Mouse (Mus musculus) urinary bladder, postnatal 4 days (tissue): ENCODE measurements at regions not wholly inside any gene's neighbourhood (a gene's known extent, or its start where the extent isn't known, plus 50 kb on each side); places are given as distances from the start of the nearest gene placed in this dataset.
"Not testable (repeated sequence)": the region's sequence is repeated elsewhere in the genome, so short reads cannot be mapped to it uniquely, and the experiment has no call there.

Experiments used
- DNase-seq, 2 experiments: peaks; one replicate each; pipeline ENCODE4 v3.0.0; 2021 to 2022; ENCODE audit warnings: low spot score in 2 of 2

DNA sequence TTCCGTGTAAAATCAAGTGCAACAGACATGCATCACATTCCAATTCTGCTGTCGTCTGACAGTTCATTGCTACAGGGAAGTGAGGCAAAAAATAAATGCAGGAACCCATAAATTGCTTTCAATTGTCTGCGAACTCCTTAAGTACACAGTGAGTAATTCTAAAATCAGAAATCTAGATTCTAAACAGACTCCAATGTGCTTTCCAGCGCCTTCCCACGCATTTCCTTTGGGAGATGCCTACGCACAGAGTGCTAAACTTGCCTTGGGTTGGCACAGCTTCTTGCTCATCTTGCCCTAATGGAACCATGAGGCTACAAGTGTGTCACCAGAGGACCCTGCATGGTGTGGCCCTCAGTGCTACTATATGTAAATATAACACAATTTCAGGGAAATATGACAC is 212.6 kb downstream of the Samd5 start:
- DNase-seq: no peak

DNA sequence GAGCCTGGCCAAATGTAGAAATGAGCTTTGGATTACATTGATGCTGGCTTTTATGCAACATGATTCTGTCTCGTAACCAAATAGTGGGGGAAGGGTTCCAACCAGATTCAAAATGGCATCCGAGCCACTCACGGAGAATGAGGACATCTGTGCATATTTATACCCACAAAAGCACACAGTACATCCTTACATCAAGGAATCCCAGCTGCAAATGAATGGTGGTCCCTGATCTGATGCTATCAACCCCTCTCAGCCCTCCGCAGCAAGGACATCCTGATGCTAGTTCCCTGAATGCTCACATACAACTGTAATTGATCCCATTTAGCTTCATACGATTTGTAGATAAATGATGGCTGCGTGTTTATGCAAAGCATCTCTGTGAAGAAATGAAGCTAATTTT is 215.9 kb downstream of the Samd5 start:
- no peak for DNase-seq

DNA sequence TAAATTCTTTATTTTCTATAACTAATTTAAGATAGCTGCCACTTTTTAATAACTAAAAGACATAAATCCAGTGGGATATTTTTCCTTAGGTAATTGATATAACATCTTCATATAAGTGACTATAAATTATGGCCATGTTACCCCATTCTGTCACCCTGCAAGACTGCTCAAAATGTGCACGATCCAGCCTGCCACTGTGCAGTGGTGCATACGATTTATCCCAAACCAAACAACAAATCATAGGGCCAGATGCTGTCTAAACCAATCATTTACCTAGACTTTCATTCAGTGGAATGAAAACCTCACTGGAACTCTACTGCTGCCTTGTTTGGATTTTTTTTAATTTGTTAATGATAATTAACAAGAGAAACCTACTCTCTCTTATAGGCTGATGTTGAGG is 216.5 kb downstream of the Samd5 start:
- DNase-seq: no peak

DNA sequence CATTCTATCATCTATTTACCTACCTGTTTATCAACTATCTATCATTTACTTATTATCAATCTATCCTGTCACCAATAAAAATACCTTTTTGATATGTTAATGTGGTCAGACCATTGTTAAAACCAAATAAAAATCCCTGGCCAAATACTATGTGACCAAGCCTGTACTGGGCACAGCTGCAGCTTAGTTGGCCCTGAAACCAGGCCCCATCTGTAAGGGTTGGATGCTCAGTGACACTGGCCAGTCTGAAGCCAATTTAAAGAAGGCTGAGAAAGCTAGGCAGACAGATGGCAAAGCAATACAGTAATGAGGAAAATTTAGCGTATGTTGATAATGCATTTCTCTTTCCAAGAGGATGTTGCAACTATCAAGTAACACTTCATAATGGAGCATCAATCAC is 217.8 kb downstream of the Samd5 start:
- no peak for DNase-seq

DNA sequence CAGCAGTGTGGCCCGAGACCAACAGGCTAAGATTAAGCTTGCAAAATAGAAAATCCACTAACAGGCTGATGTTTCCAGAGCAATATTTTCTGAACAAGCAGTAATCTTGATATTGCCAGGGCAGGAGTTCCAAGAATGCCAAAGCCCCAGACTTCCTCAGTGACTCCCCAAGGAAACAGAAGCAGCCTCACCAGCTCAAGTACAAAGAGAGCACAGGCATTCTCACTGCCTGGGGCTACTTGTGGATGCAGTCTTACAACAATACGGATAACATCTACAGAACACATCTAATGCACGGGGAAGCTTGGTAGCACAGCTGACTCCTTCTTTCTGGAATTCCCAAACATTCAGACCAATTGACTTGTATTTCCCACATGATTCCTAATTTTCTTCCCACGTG is 235.9 kb downstream of the Samd5 start:
- no peak for DNase-seq

DNA sequence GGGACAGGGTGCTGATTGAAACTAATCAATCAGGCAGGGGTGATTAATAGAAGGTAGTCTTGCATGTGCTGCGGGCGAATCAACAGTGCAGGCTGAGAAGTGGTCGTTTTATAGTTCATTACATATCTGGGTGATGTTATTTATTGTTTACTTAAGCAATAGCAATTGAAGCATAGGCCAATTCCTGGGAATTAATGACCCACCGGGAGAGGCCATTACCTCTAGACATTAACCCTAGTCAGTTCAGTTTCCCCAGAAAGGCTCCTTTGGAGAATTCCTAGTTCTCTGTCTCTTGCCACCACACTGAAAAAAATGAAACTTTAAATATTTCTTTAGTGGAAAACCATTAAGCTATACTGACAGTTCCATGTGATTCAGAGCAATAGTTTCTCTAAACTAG is 236.6 kb downstream of the Samd5 start:
- DNase-seq: no peak

DNA sequence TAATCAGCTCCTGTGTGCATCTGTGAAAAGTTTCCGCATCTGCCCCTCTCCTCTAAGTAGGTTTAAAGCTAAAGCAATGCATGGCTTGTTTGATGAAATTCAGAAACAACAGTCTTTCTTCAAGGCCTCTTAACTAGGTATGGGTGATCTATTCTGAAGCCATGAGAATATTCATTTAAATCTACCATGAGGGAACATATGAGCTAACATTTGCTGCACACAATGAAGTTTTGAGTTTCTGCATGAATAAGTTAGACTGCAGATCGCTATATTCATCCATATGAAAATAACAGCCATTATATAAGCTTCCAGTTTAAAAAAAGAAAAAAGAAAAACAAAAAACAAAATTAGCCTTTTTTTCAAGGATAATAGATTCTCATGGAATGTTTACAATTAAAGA is 245.9 kb downstream of the Samd5 start:
- no peak for DNase-seq

DNA sequence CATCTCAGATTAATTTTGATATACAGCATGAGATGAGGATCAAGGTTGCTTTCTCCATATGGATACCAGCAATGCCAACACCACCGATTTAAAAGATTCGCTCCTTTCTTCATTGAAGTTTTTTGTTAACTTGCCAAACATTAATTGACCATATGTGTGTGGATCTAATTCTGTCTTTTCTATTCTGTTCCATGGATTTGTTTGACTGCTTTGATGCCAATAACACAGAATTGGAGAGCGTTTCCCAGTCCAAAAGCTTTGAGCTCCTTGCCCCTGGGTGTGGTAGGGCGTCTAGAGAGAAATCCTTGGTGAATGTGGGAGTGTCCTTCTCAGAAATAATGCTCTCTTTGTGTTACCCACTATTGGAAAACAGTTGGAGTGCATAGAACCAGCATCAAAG is 254.3 kb downstream of the Samd5 start:
- no peak for DNase-seq

DNA sequence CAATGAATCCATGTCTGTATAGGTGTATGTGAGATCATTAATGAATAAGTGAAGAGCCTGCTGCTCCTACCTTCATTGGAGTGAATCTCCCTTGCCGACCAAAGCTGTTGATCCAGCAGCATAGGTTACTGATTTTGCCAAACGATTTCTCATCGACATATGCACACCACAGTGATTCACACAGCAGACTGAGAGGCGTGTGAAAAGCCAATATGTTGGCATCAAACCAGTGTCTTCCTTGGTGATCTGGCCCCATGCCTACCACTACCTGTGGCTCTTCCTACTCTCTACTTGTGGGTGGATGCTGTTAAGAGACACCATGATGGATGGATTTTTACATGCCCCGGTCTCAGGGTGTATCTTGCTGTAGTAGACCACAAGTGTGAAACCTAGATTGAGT is 258.3 kb downstream of the Samd5 start:
- DNase-seq: no peak

DNA sequence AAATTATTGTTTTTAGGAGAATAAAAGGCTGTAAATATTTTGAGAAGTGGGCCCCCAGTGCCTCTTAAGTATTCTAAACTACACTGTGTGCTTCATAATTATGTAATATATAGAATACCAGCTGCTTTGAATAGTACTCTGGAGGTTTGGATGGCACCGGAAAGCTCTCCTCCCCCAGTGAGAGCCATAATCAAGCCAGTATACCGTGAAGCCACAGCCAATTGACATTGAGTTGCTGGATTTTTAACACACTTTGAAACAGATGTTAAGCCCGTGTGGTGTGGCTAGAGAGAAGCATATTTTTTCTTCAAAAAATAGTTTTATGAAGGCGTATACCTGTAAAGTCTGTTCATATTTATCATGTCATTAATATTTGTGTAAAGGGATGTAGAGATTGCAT is 268.9 kb downstream of the Samd5 start:
- DNase-seq: no peak

DNA sequence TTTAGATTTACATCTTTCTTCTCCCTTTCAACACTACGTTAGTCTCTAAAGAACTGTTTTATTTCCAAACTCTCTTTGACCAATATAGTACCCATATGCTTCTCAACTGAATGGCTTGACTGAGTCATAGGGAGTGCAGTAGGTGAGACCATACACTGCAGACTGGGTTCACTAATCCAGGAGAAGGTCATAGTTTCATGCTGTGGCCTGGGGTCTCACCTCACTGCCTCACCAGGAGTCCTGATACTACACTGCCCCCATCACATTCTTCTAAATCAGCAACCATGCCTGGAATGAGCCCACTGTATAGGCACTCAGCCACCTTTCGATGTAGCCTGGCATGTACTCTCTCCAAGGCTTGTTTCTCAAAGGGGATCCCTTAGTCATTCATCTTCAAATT is 269.6 kb downstream of the Samd5 start:
- no peak for DNase-seq

DNA sequence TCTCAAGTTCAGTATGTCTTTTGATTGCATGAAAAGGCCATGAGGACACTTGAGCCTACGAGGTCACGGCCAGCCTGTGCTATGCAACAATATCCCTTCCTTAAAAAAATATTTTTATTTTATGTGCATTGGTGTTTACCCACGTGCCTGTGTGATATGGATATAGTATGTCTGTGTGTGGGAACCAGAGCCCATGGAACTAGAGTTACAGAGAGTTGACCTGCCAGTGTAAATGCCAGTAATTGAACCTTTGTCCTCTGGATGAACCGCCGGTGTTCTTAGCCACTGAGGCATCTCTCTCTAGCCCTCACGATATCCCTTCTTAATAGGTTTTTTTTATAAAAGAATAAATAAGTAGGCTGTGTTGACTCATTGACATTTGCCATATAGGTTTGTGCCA is 270.0 kb downstream of the Samd5 start:
- no peak for DNase-seq

DNA sequence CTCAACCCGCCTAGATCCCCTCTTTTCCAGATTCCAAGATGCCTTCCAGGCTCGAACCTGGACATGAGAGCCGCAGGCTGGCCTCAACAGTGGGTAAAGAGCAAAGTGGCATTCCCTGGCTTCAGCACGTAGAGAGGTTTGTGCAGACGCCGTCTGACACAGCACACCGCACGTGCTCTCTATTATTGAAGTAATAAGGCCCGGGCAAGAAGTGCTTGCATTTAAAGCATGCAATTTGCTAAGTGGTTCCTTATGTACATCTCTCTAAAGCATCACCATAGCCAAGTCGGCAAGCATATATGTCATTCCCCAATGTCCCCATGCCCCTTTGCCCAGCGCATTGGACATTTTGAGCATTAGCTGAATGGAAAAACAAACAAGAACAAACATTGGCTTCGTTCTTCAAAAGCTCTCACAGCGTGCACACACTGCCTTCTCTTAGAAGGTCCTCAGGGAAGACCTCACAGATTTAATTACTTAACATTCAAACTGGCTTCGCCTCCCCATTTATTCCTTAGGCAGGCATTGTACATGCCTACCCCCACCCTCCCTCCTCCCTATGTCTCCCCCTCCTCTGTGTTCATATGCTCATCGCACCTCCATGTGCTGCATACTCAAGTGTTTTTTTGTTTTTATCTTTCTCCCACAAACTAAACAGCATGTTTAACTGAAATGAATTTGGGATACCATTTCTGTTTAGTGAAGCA is 273.9 kb downstream of the Samd5 start:
- no peak for DNase-seq

DNA sequence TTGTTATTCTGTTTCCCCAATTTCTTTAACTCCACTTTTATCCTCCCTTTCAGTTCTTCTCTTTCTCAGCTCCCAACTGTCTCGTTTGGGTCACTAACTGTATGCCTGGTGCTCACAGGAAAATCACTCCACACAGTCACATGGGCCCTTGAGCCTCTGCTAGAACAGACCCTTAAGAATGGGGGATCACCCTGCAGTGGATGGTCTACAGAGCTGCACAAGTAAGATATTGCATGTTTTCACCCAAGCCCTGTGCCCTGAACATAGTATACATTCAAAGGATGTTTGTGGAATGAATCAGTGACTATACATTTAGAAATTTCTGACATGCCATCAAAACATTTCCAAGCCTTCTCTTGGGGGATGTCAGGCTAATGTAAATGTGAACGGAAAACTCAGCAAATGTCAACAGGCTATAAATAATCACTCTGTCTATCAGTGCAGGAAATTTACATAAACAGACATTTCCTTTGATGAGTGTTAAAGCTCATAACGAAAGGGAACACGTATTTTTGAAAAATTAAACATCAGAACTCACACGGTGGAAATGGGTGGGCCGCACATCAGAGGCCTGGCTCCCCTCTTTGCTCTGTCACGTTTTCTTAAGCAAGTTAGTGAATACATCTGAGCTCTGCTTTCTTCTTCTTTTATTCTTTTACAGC is 297.4 kb downstream of the Samd5 start:
- DNase-seq: no peak

DNA sequence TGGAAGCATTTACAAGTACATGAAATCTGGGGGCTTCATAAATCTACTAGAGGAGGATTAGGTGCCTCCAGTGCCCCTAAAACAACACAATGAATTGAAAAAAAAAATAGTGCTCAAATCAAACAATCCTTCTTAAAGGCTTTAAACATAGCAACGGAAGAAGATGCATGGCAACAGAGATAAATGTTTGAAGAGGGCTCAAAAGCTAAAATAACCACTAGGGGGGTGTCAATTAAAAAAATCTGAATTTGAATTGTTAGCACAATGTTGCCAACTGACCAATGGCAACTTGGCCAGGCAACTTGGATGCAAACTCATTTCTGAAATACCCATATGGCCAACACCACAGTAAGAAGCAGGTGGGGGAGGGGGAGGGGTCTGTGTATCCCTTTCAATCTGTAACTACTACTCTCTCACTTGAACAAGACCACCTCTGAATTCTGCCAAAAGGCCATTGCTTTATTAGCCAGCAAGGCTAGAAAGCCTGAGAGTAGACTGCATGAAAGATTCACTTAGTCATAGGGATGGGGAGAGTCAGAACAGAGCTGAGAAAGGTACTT is 312.6 kb downstream of the Samd5 start:
- DNase-seq: no peak

DNA sequence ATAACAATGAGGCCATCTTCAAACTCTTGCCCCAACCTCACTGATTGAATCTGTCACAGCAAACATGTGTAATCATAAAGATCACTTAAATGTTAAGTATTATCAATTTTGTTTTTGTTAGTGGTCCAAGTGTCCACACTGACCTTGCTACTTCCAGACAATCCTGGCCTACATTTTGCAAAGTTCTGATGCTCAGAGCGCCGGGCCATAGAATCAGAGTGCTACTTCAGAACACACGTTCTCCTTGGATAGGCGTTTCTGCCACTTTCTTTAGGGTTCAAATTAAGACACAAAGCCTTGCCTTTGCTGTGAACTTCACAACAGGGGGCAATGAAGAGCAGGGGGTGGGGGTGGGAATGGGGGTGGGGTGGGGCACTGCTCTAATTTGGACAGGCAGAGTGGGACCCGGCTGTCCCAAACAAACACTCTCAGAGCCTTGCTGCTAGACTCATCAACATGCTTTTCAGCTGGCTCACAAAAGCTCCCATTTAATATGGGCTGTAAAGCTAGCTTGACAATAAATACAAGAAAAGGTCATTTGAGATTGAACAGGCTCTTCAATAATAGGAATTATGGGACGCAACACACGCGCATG is 336.7 kb downstream of the Samd5 start:
- no peak for DNase-seq

DNA sequence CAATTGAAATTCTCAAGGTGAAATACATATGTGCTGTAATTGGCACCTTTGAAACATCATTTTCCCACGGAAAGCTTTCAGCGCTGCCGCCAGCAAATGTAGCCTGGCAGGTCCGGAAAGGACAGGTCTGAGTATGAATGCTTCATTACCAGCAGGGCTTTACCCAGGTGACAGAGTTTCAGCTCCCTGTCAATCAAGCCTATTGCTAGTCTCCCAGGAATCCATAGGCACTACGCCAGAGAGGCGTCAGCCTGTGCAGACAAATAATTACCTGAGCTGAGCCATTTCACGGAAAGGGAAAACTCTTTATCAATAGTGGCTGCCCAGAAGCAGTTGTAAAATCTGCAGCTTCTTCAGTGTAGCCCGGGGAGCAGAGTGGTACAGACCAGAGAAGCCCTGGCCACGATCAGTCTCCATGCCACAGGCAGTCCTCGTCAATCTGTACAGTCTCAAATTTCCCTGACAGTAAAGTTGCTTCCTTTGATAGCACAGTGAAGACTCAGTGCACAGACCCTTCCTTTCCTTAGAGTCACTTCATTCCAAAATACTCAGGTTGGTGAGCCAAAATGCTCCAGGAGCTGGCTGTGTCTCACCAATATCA is 340.7 kb downstream of the Samd5 start:
- DNase-seq: no peak

DNA sequence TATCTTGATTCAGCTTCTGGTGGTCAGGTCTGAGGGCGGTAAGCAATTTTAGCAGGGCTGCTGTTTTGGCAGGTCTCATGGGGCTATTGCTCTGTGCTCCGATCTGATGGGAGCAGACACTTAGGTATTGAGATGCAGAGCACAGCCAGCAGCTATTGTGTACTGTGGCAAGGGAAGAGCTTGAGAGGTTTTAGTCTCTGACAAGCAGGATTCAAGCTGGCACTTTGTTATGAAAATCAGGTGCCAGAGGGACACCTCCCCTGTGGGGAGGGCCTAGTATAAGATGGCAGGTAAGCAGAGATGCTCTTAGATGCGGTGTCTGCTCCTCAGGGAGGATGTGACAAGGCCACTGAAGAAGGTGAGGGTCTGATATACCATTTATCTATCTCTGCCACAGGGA is 343.3 kb downstream of the Samd5 start:
- no peak for DNase-seq

DNA sequence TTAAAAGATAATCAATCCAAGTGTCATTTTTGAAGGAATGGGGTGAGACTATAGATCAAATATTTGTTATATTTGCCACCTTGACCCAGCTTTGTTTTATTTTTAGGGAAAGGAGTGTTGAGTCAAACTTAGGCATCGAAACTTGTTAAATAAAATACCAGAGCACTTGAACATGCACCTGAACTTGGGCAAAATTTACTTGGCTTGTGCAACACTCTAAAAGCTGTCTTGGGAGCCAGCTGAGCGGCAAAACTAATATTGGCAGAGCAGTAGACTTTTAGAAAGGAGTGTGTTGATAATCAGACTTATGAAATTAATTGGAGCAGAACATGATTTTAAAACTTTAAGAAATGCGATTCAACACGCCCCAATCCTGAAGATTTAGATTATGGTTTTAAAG is 346.7 kb downstream of the Samd5 start:
- no peak for DNase-seq

DNA sequence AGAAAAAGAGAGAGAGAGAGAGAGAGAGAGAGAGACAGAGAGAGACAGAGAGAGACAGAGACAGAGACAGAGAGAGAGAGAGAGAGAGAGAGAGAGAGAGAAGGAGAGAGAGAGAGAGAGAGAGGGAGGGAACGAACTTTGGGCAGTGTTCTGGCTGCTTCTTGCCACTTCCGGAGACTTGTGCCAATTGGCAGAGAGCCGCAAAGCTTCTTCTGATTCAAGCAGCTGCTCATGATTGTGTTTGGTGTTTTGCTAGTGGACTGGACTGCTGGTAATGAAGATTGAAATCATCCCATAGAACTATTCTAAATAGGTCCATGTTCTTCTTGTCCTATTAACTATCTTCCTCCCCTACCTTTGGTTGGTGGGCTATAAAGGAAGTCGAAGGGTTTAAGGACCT is 347.1 kb downstream of the Samd5 start:
- not testable (repeated sequence) for DNase-seq

DNA sequence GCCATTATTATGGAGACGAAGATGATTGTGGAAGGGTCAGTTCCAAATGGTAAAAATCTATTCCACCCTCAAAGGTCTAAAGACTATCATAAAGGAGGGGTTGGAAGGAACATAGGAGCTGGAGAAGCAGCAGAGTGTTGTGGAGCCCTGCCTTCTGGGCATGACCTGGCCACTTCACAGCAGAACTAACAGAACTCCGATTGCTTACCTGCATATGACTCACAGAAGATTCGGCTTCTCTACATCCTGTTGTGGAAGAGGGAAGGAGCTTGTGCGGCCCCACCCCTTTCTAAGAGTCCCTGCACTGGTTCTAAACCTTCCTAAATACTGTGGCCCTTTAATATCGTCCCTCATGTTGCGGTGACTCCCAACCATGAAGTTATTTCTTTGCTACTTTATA is 362.7 kb downstream of the Samd5 start:
- no peak for DNase-seq

DNA sequence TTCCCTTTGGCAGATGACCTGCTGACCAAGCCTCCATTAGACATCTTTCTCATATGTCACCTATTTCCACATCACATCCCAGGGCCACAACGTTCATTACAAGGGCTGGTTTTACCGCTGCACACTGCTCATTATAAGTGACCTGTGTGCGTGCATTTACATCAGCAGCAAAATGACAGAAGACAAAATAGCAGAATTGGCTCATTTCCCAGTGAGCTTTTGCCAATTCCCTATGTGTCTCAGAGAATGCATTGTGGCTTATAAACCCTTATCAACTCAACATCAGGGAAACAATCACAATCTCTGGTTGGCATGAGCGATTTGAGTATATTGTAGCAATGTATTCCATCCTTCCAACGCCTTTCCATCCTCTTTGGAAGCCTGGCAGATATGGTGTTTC is 364.7 kb downstream of the Samd5 start:
- DNase-seq: no peak

DNA sequence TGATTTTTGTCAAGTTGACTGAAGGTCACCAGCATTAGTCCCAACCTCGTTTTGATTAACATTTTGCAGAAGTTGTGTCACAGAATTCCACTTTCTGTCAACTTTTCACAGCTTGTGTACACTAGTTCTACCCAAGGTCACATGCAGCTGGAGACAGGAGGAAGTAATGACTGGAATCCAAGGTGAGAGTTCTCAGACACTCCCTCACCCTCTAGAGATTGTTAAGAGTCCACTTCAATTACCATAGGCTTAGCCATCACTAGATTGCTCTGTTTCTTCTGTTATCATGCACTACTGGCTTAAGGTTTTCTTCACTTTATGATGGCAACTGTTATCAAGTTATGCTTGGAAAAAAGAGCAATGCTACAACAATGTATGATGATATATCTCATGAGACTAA is 379.0 kb downstream of the Samd5 start:
- DNase-seq: no peak
